Mouse (Mus musculus) cortical plate, adult 2 months (tissue): ENCODE measurements around the gene Afdn.

ENCODE experiments used
- CTCF ChIP-seq: fragments of 200-500 bp; IDR thresholded peaks from 2 replicates; pipeline ENCODE4 v1.5.1; 2011; ENCODE audit warnings: mild to moderate bottlenecking, control low read depth, low read length; ENCODE audit not compliant: insufficient read depth; ENCODE audit errors: extremely low read depth
- POLR2A ChIP-seq: fragments of 200-500 bp; IDR thresholded peaks from 2 replicates; pipeline ENCODE4 v1.6.1; 2011; ENCODE audit warnings: mild to moderate bottlenecking, low read length, control low read depth; ENCODE audit not compliant: insufficient read depth; ENCODE audit errors: extremely low read depth

- no peak for TF ChIP-seq POLR2A
- TF ChIP-seq CTCF: no peak
These were observed 44.0 kb upstream of the Afdn start for GRCm38 (mm10) chr17:13716336-13716735.
